Mouse (Mus musculus) spleen, adult 2 months (tissue): ENCODE results near the gene Car14.
"Not testable (repeated sequence)": the region's sequence is repeated elsewhere in the genome, so short reads cannot be mapped to it uniquely, and the experiment has no call there.

Experiments
- CTCF ChIP-seq: fragments of 200-500 bp; IDR thresholded peaks from 2 replicates; pipeline ENCODE4 v1.5.1; 2011; ENCODE audit warnings: mild to moderate bottlenecking, inconsistent platforms; ENCODE audit not compliant: insufficient read depth, insufficient read length, insufficient replicate concordance; ENCODE audit errors: extremely low read depth
- POLR2A ChIP-seq: fragments of 200-500 bp; IDR thresholded peaks from 2 replicates; pipeline ENCODE4 v1.6.1; 2011; ENCODE audit warnings: low read depth, low read length, inconsistent platforms

DNA sequence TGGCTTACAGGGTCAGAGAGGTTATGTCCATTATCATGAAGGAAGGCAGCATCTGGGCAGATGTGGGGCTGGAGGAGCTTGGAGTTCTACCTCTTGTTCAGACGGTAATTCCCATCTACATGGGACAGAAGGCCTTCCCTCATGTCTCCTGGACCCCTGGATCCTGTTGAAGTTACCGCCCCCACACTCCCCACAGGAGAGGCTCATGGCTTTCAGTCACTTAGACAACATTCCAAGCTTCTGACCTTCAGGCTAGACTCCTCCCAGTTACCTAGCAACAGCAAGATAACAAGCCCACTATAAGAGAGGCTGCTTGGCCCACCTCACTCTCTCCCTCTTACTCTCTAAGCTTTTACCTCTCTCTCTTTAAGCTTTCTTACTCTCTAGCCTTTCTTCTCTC, 16.0 kb upstream of the Car14 start:
- not testable (repeated sequence) for TF ChIP-seq CTCF, POLR2A
